Mouse (Mus musculus) activated CD4-positive, CD25-positive, alpha-beta regulatory T cell, adult 4 months (primary cell): ENCODE data around the gene Gm45837. TPM values are rescaled to one million over a fixed set of nuclear protein-coding genes. Genes with fewer than 3 reads are reported as not detected.

Experiments used
- ATAC-seq: one replicate; pipeline ENCODE4 v1.8.0; 2017
- polyA plus RNA-seq, 2 experiments: library from polyadenylated mRNA; unstranded; fragments of 100-300 nt; shearing (Covaris generic); gene quantifications; one replicate each; pipeline ENCODE4 v1.2.1; 2017

Gene Gm45837
- polyA plus RNA-seq, 2 experiments from 2014 or later, result 15.9 to 22.1 TPM

DNA sequence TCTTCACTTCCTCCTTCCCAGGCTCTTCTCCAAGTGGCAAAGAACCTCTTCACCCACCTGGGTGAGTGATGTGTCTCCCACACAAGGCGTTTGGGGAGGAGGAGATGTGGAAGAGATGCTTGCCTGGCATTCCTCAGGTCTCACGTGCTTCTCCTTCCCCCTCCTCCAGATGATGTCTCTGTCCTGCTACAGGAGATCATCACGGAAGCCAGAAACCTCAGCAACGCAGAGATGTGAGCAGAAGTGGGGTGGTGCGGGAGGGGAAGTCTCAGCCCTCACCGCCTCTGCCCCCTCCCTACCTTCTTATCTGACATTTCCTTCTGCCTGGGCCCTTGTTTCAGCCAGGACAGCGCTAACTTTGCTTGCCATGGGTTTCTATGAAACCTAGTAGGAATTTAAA is 93.1 kb downstream of the Gm45837 start:
- peak; percentile 69 for ATAC-seq

DNA sequence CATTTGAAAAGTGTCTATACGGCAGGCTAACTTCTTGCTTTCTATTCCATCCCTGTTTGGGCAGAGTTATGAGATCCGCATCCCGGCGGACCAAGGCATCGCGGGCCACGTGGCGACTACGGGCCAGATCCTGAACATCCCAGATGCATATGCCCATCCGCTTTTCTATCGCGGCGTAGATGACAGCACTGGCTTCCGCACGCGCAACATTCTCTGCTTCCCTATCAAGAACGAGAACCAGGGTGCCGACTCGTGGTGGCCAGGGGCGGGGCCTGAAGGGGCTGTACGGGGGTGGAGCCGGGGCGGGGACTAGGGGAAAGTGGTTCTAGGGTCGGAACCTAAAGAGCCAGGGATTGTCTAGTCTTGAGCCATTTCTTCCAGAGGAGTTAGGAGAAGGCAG is 93.8 kb downstream of the Gm45837 start:
- ATAC-seq, result peak; percentile 48

DNA sequence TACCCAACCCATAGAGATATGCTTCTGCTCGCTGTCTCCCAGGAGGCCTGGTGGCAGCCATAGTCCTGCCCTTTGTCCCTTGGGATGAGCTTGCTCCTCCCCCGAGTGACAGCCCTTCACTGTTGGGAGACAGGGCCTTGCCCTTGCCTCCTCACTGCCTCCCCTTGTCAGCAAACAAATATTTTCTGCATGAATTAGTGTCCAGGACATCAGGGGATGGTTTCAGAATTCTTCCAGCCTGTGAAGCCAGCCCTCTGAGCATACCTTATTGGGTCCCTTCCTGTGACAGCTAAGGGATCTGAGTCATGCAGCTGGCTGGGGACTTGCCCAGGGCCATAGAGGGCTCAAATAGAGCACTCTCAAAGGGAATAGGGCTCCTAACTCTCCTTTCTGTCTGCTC is 98.5 kb downstream of the Gm45837 start:
- no peak for ATAC-seq

DNA sequence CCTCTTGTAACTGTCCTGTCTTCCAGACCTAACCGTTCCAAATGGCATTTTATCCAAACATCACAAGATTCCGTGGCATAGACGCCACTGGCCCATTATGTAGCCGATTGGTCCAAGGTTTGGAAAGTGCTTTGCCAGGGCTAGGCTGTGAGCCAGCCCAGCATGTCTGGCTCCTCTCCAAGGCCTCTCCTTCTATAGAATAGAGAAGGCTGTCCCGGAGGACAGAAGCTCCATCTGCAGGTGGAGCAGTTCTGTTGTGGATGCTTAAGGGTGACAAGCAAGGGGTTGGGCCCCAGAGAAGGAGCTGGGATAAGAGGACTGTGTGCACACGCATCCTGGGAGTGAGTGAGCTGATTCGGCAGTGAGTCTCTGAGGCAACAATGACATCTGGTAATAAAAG is 103.0 kb downstream of the Gm45837 start:
- ATAC-seq, result no peak

DNA sequence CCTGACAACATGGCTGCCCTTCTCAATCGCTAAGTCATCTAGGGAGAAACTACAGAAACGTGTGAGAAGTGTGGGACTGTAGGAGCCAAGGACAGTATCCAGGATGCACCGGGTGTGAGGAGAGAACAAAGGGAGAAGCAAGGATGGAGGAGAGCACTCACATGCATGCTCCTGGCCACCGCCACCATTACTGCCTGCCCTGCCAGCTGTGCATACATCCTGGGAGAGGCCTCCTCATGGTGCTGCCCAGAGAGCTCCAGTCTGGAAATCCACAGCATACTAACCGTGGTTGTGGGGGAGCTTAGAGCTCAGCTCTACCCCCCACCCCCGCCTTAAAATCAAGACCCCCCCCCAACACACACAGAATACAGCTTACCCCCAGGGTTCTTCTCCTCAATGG is 104.1 kb downstream of the Gm45837 start:
- no peak for ATAC-seq

DNA sequence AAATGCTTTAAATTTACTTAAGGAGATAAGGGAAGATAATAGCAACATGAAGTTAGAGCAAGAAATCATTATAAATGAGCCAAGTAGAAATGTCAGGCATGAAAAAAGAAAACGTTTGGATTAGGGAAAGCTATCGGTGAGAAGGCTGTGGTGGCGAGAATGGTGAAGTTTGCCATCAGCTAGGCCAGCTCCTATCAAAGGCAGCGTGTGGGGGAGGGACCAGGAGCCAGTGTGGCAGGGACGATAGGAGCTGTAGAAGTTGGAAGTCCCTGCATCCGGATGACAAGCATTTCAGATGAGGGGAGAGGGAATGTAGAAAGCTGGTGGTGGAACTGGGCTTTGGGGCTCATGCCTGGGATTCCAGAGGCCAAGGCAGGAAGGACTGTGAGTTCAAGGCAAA is 104.6 kb downstream of the Gm45837 start:
- ATAC-seq, result no peak

DNA sequence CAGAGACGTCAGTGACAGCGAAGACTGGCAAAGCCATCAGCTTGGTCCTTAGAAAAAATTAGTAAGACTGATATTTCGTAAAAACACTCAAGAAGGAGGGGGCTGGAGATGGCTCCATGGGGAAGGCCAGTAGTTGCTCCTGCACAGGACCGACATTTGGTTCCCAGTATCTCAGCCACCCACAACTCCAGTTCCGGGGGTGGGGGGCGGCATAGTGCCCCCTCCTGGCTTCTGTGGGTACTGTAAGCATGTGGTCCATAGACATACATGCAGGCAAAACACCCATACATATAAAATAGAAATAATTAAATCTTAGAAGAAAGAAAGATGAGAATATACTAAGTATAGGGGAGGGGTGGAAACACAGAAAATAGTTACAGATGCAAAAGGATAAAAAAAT is 105.8 kb downstream of the Gm45837 start:
- ATAC-seq, result no peak

DNA sequence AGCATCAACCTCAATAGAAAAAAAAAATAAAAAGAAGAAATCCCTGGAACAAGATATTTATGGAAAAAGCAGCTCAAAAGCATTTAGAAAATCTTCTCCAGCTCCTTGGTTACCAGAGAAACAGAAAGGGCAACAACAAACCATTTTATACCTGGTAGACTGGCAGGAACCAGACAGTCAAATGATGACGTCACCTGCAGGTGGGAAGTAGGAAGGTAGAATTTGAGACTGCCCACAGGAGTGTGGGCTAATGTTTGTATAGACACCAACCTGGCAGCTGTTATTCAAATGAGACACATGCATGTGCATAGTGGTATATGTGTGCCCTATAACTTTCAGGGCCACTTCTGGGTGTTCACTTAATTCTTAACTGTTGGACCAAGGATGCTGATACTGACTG is 111.0 kb downstream of the Gm45837 start:
- no peak for ATAC-seq

DNA sequence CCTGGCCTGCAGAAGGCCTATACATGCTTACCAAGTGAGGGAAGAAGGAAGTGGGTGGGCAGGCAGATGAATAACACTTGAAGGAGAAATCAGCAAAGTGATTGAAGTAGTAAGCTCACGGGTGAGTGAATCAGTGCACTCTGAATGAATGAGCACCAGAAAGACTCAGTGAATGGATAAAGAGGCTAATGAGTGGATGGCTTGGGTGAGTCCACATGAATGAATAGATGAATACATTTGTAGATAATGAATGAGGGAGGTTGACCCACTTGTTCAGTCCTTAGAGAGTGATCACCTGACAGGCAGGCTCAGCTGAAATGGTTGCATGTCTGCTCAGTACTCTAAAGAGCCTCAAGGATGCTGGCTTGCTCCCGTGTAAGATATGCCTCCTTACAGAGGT is 112.5 kb downstream of the Gm45837 start:
- ATAC-seq, result no peak

DNA sequence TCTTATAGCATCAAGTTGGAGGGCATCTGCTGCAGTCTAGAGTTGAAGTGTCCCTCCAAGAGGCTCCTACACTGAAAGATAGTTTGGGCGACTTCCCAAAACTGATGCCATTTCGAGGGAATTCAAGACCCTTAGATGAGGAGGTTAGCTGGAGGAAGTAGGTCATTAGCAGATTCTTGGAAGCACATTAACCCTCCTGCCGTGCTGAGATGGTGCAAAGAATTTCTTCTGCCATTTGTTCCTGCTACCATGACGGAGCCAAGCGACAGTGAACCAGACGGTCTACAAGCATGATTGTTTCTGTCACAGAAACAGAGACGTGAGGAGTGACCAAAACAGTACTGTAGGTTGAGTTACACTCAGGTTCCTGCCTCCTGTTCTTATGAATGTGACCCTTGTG is 115.8 kb downstream of the Gm45837 start:
- ATAC-seq, result no peak

DNA sequence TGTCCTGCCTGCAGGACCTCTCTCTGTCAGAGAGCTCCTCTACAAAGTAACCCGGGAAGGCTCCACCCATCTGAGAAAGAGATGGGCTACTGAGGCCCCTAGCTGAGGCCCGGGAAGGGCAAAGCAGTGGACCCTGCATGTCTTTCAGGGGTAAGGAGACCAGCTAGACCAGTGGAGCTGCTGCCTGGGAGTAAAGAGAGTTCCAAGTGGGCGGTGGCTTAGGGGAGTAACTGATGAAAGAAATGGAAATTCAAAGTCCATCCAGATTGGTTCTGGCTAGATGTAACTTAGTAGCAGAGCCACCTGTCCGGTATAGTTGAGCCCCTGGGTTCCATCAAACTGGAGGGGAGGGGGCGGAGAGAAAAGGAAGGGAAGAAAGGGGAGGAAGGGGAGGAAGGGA is 123.7 kb downstream of the Gm45837 start:
- no peak for ATAC-seq

DNA sequence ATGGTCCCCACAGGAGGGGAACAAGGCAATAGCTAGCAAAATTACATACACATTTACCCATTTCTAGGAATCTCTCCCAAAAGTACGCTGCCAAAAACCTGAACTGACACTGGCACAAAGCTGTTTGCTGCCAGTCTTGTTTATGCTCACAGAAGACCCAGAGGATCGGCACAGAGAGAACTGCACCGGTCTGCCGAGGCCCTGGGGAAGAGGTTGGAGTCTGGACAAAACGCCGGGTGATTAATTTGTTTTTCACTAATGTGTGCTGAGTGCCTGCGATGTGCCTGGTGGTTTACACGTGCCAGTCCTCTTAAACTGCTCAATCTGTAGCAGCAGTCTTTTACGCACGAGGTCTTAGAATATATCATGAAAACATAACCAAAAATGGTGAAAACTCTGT is 124.4 kb downstream of the Gm45837 start:
- no peak for ATAC-seq

DNA sequence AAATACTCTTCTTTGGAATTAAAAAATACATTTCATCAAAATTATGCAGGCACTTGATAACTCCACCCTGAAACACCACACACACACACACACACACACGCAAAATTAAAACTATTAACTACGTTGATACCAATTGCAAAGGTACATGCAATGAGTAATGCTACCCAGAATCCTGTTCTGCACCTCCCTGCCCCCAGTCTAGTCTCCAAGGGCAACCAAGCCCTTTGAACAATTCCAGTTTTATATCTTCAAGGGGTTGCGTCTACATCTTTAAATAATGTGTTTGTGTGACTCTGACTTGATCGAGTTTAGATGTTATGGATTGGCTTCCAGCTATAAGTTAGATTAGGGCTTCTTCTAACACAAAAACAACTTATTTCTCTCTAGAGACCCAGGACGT is 124.8 kb downstream of the Gm45837 start:
- no peak for ATAC-seq

DNA sequence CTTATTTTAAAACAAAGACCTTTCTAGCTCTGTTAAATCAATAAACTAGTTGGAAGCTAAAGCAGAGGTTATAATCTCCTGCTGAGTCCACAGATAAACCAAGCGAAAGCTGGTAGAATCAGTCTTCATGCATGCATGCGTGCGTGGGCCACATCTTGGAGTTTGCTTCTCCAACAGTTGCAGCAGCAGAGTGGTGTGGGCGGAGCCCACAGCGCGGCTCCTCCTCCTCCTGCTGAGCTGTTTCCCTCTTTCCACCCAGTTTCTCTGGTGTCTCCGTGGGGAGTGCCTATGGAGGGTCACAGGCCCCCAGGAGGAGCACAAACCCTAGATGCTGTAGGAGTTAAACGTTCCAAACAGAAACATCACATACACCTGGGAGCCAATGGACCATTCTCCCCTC is 126.9 kb downstream of the Gm45837 start:
- ATAC-seq, result peak; percentile 27

DNA sequence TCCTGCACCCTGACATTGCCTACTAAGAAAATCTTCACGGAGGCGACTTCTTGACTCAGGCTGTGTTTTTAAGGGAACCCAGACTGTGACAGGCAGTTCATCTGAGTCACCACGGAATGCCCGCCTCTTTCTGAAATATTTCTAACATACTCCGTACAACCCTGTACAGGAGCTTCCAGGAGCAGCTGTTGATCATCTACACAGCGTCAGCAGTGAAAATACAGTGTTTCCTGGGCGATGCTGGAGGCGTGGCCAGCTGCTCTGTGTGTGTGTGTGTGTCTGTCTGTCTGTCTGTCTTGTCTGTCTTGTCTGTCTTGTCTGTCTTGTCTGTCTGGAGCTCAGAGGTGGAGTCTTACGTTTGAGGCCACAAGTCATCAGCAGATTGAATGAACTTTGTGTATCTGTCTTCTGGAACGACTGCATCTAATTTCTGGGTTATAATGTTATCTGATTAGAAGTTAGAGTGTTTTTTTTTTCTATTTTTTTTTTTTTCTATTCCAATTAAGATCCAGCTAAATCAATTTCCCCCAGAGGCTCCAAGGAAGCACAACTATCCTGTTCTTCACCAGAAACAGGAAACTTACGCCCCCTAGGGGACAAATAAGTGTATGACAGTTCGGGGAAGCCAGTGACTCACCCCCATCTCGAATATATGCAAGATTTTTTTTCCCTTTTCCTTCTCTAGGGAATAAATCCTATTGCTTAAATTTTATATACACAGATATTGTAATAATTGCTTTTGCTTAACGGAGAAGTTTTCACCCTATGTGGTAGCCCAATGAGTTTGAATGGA is 127.7 kb downstream of the Gm45837 start:
- peak; percentile 79 for ATAC-seq

DNA sequence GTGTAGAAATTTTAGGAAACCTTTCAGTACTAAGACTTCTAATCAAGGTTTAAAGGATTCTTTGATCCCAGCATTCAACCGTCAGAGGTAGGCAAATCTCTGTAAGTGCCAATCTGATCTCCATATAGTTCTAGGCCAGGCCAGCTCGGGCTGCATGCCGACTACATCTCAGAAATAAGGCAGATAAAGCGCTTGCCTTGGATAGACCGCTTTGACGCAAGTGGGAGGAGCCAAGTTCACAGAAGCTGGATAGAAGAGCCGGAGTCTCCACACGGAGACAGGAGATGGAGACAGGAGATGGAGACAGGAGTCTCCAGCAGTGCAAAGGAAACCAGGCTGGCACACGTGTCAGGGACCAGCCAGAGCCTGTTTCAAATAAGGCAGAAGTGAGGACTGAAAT is 129.1 kb downstream of the Gm45837 start:
- ATAC-seq, result no peak

DNA sequence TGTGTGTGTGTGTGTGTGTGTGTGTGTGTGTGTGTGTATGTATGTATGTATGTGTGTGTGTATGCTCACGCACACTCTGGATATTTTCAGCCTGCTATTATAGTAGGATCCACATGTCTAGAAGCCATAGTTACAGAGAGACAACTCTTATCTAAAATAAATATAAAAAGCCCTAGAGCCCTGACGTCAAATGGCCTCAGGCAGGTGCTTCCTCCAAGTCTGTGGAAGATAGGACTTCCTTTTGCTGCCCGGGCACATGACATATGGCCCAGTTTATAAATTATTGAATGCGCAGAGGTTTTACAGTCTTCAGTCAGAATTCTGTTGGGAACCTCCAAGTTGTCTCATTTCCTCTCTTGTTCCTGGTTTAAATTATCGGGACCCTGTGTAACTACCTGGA is 130.0 kb downstream of the Gm45837 start:
- peak; percentile 21 for ATAC-seq

DNA sequence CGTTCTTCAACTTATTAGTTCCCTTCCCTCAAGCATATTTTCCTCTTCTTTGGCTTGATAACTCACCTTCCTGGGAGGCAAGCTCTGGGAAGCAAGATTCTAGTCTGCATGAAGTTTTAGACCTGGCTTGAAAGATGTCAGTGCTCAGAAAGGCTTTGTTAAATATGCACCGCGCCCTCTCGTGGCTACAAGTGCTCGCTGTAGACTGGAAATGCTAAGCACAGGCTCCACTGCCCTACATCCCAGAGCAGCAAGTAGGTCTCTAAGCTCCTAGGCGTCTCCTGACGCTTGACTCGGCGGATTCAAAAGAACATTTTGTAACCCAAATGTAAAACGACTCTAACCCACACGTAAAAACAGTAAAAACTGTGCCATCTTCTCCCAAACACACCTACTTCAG is 130.4 kb downstream of the Gm45837 start:
- peak; percentile 36 for ATAC-seq

DNA sequence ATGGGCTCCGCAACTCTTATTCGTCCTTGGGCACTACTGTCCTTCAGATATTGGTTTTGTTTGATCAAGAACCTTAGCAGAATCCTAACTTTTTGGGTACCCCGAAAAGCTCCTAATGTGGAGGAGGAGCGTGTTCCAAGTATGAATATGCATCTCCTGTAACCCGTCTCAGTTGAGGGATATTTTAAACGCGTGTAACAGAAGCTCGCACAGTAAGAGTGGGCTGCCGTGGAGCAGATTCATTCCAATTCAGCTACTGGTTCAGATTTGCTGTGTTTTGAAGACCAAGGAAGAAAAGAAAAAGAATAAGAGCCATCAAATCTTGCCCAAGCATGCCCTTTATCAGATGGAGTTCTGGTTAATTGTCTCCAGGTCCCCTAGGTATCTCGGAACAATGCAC is 131.0 kb downstream of the Gm45837 start:
- ATAC-seq, result no peak

DNA sequence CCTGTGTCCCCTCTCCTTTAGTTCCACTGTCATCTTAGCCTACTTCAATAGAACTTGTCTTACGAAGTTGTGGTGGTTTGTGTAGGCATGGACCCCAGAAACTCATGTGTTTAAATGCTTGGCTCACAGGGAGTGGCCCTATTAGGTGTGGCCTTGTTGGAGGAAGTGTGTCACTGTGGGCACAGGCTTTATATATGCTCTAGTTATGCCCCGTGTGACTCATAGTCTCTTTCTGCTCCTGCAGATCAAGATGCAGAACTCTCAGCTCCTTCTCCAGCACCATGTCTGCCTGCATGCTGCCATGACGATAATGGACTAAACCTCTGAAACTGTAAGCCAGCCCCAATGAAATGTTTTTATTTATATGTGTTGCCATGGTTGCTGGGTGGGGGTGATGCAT is 137.0 kb downstream of the Gm45837 start:
- ATAC-seq, result peak; percentile 64

DNA sequence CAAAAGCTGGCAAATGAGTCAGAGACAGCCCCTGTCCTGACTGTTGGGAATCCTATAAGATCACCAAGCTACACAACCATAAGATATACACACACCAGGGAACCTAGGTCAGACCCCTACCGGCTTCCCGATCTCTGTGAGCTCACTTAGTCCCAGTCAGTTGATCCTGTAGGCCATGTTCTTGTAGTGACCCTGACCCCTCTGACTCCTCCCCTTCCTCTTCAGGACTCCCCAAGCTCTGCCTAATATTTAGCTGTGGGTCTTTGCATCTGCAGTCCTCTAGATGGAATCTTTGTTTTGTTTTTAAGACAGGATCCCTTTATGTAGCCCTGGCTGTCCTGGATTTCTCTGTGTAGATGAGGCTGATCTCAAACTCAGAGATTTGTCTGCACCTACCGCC is 138.6 kb downstream of the Gm45837 start:
- no peak for ATAC-seq

DNA sequence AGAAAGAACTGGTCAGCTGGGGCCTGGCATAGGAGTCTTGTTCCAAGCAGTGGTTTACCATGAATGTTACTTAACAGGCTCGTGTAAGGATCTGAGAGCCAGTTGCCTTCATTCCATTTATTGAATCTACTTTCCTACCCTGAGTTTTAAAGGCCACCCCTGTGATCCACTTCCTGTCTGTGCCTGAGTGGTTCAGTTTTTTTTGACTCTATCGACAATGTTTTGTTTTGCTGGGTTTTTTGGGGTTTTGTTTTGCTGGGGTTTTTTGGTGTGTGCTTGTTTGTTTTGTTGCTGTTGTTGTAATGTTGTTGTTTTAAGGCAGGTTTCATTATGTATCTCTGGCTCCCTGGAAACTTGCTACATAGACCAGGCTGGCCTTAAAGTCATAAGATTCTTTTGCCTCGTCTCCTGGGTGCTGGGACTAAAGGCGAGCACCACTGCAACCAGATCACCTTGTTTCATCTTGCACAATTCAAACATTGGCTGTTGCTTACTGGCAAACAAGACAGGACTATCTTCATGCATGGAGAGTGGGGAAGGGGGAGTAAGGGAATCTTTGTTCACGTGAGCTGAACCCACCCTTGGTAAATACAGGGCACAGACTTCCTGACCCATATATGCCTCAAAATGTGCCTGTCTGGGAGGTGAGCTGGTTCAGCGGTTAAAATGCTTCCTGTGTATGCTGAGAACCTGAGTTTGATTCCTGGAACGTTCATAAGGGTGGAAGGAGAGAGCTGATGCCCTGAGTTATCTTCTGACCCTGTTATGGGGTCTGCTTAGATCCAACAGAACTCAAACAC is 140.2 kb downstream of the Gm45837 start:
- peak; percentile 22 for ATAC-seq

DNA sequence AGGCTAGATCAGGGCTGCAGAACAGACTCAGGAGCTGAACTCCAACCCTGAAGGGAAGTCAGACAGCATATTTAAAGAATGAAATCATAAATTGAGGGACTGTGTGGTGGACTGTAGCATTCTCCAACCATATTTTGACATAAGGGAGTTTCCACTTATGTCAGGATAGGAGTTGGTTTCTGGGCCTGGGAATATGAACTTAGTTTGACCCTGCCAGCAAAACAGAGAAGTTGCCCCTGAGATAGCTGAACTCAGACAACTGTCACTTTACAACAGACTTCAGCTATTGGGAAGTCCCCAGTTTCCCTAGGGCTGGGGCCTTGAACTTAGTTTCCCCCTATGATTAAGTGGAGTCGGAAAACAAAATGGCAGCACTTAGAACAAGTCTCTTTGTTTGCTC is 140.8 kb downstream of the Gm45837 start:
- ATAC-seq, result no peak

DNA sequence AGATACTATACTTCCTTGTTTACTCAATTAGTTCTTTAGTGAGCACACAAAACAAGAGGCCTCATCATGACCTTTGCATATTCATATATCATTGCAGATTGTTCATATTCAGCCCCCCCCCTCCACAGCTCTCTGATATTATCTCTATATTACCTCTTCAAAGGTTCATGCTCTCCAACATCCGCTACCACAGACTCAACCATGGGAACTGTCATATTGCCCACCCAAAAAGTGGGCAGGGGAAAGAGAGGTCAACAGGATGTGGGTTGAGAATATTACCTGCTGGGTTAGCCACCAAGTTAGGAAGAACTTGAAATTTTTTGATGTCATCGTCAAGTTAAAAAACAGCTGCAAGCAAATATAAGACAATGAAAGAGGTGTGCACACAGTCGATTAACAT is 144.8 kb downstream of the Gm45837 start:
- ATAC-seq, result peak; percentile 86
